Mouse (Mus musculus) embryonic facial prominence, embryonic 14.5 days (tissue): Measurements from ENCODE around the gene Rnf212b. TPM values are rescaled to one million over a fixed set of nuclear protein-coding genes. Genes with fewer than 3 reads are reported as not detected.

ENCODE experiments used
- ATAC-seq: fragments of 200-750 bp; cut with Nextera tagmentation; 2 replicates; pipeline ENCODE4 v1.8.0; 2017; ENCODE audit warnings: low read depth, moderate number of reproducible peaks, moderate TSS enrichment
- DNase-seq: peaks from one replicate; pipeline ENCODE4 v3.0.0-alpha.2; 2015; ENCODE audit warnings: low spot score
- H3K27ac ChIP-seq: fragments of 300-500 bp; sonication (generic); replicated peaks from 2 replicates; pipeline ENCODE4 v1.5.1; 2014; ENCODE audit warnings: low read depth, mild to moderate bottlenecking, low read length, moderate library complexity
- H3K27me3 ChIP-seq: fragments of 300-500 bp; sonication (generic); replicated peaks from 2 replicates; pipeline ENCODE4 v1.6.1; 2014; ENCODE audit warnings: low read length; ENCODE audit not compliant: control insufficient read depth, insufficient read depth
- H3K36me3 ChIP-seq: fragments of 300-500 bp; sonication (generic); 2 replicates; pipeline ENCODE4 v1.6.1; 2014; ENCODE audit warnings: low read length, mixed read lengths; ENCODE audit not compliant: control insufficient read depth, insufficient read depth
- H3K4me1 ChIP-seq: fragments of 300-500 bp; sonication (generic); 2 replicates; pipeline ENCODE4 v1.6.1; 2014; ENCODE audit warnings: antibody characterized with exemption, low read length; ENCODE audit not compliant: control insufficient read depth, insufficient read depth
- H3K4me2 ChIP-seq: fragments of 300-500 bp; sonication (generic); 2 replicates; pipeline ENCODE4 v1.6.1; 2014; ENCODE audit warnings: low read depth, mild to moderate bottlenecking, low read length, moderate library complexity, mixed read lengths
- H3K4me3 ChIP-seq: fragments of 300-500 bp; sonication (generic); 2 replicates; pipeline ENCODE4 v1.5.1; 2014; ENCODE audit warnings: low read depth, mild to moderate bottlenecking, low read length
- H3K9ac ChIP-seq: fragments of 300-500 bp; sonication (generic); 2 replicates; pipeline ENCODE4 v1.6.1; 2014; ENCODE audit warnings: low read depth, mild to moderate bottlenecking, low read length, moderate library complexity, mixed read lengths
- H3K9me3 ChIP-seq: fragments of 300-500 bp; sonication (generic); 2 replicates; pipeline ENCODE4 v1.6.1; 2016; ENCODE audit warnings: low read length; ENCODE audit not compliant: control insufficient read depth
- WGBS: fragments of 180-500 bp; shearing (Covaris S2); extraction: QIAGEN DNeasy Blood & Tissue Kit; methylation state at CpG from one replicate; pipeline ENCODE4 v1.1.7; 2014; 5-methylcytosine and 5-hydroxymethylcytosine counted together
- polyA plus RNA-seq: library from polyadenylated mRNA; unstranded; fragments of >200 nt; fragmentation: Nextera tagmentation; extraction: Ambion mirVana; gene quantifications from 2 replicates; pipeline ENCODE4 v1.2.1, GENCODE M21; 2014

Rnf212b gene
- polyA plus RNA-seq, 1 experiment from 2014 or later = not detected

- Histone ChIP-seq H3K4me1 (no peaks in the 10 kb centered on the region), H3K27ac (no peak overlapping the region), H3K9ac (no peak overlapping the region), H3K4me2 (no peak overlapping the region), H3K4me3 (no peak overlapping the region), H3K36me3 (no peaks in the 10 kb centered on the region), H3K27me3 (no peaks in the 10 kb centered on the region), H3K9me3 (no peaks in the 10 kb centered on the region)
- ATAC-seq = no peak
- DNase-seq = no peak
- WGBS = 72% methylated on average over 4 of the region's 4 CpGs
Observed at GRCm38 (mm10) chr14:54808718-54809667, 4.9 kb upstream of the Rnf212b start.

DNA sequence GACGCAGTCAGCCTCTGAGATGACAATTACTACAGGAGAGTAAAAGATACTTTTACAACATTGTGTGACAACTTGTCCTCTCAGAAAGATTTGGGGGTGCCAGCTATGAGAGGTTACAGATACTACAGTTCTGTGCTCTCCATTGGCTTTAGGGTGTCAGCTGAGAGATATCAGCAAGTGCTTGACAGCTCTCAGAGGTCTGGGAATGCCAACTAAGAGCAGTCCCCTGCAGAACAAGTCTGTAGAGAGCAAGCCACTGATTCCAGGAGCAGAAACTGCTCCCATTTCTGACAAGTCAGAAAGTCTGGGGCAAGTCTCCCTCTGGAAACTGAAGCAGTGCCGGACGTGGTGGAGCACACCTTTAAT is 4.3 kb upstream of the Rnf212b start:
- Histone ChIP-seq H3K27ac (no peak overlapping the region), H3K9me3 (no peaks in the 10 kb centered on the region), H3K9ac (no peak overlapping the region), H3K4me3 (no peak overlapping the region), H3K4me1 (no peaks in the 10 kb centered on the region), H3K4me2 (no peak overlapping the region), H3K27me3 (no peaks in the 10 kb centered on the region), H3K36me3 (no peaks in the 10 kb centered on the region)
- ATAC-seq (no peak), DNase-seq (no peak)
- WGBS = 87% methylated on average over 3 of the region's 3 CpGs

DNA sequence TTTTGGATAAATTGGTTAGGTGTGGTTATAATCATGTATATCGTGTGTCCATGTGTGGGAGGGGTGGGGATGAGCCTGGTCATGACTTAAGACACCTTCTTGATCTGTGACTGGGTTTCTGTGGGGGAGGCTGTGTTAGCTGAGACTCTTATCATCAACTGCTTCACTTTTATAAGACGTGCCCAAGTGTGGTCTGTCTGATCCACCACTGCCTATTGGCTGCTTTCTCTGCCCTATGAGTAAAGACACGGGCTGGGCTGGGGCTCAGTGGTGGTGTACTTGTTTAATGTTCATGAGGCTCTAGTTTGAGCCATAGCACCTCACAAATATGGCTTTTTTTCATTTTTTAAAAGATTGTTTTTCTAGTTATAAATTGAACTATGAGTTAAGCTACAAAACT is 1.8 kb downstream of the Rnf212b start:
- DNase-seq (no peak), ATAC-seq (no peak)
- Histone ChIP-seq H3K27me3 (no peaks in the 10 kb centered on the region), H3K9me3 (no peaks in the 10 kb centered on the region), H3K4me3 (no peak overlapping the region), H3K4me1 (no peaks in the 10 kb centered on the region), H3K9ac (no peak overlapping the region), H3K4me2 (no peak overlapping the region), H3K27ac (no peak overlapping the region), H3K36me3 (no peaks in the 10 kb centered on the region)
- WGBS = 56% methylated on average over 3 of the region's 3 CpGs

DNA sequence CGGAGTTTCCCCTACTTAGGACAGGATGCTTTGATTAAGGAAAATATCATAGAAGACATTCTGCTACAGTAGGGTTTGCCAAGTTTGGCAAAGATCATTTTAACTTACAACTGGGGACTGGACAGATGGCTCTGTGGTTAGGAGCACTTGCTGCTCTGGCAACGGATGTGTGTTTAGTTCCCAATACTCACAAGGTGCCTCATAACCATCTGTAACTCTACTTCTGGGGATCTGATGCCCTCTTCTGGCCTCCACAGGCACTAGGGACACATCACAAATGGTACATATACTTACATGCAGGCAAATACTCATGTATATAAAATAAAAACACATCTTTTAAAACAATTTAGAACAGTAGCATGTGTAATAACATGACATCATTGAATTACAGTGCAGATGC is 3.9 kb downstream of the Rnf212b start:
- Histone ChIP-seq H3K4me1 (no peaks in the 10 kb centered on the region), H3K9ac (no peak overlapping the region), H3K27me3 (no peaks in the 10 kb centered on the region), H3K27ac (no peak overlapping the region), H3K4me2 (no peak overlapping the region), H3K9me3 (no peaks in the 10 kb centered on the region), H3K36me3 (no peaks in the 10 kb centered on the region), H3K4me3 (no peak overlapping the region)
- ATAC-seq (no peak), DNase-seq (peak; percentile 10)
- WGBS = 41% methylated on average over 2 of the region's 2 CpGs

GRCm38 (mm10) chr14:54822301-54822700 is 8.4 kb downstream of the Rnf212b start:
- no peak overlapping the region for H3K4me2 ChIP-seq
- no peaks in the 10 kb centered on the region for H3K36me3 ChIP-seq
- 82% methylated on average over 2 of the region's 2 CpGs for WGBS
- no peaks in the 10 kb centered on the region for H3K4me1 ChIP-seq
- no peaks in the 10 kb centered on the region for H3K27me3 ChIP-seq
- no peaks in the 10 kb centered on the region for H3K9me3 ChIP-seq
- no peak overlapping the region for H3K9ac ChIP-seq
- no peak overlapping the region for H3K27ac ChIP-seq
- ATAC-seq (no peak), DNase-seq (no peak)
- H3K4me3 ChIP-seq = no peak overlapping the region

GRCm38 (mm10) chr14:54823716-54824115 is 9.8 kb downstream of the Rnf212b start:
- 74% methylated on average over 1 of the region's 1 CpGs for WGBS
- H3K4me1 ChIP-seq = no peaks in the 10 kb centered on the region
- no peaks in the 10 kb centered on the region for H3K36me3 ChIP-seq
- ATAC-seq = no peak
- H3K4me3 ChIP-seq = no peak overlapping the region
- no peak for DNase-seq
- no peaks in the 10 kb centered on the region for H3K27me3 ChIP-seq
- no peak overlapping the region for H3K9ac ChIP-seq
- no peak overlapping the region for H3K4me2 ChIP-seq
- no peak overlapping the region for H3K27ac ChIP-seq
- H3K9me3 ChIP-seq = no peaks in the 10 kb centered on the region

DNA sequence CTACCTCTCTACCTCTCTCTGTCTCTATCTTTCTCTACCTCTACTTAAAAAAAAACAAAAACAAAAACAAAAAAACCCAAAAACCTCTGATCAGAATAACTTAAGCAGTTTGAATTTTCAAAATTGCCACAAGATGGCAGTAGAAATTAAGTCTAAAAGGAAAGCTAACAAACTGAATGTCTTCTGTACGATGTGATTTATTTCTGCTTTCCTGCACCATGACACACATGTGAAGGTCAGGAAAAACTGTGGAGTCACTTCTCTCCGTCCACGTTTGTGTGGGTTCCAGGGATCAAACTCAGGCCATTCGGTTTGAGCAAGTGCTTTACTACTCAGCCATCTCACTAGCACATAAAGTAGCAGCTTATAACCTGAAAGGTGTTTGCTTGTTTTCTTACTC is 29.5 kb downstream of the Rnf212b start:
- Histone ChIP-seq H3K9ac (no peak overlapping the region), H3K27ac (no peak overlapping the region), H3K4me1 (no peaks in the 10 kb centered on the region), H3K27me3 (no peaks in the 10 kb centered on the region), H3K4me3 (no peak overlapping the region), H3K36me3 (no peaks in the 10 kb centered on the region), H3K4me2 (no peak overlapping the region), H3K9me3 (no peaks in the 10 kb centered on the region)
- ATAC-seq (no peak; the same call in 1 of the 2 replicates), DNase-seq (peak; percentile 76)
- WGBS = 3% methylated on average over 4 of the region's 4 CpGs

DNA sequence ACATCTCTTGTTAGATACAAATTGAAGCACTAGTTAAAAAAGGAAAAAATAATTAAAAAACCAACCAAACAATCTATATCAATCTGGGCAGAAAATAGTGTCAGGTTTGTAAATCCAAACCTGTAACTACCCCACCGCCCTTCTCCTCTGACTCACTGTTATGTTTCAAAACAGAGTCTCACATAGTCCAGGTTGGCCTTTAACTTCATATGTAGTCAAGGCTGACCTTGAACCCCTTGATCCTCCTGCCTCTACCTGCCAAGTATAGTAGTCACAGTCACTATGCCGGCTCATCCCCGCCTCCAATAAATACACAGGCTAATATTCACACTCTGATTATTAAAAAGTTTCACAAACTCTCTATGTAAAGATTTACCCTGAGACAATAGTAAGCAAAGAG is 41.8 kb downstream of the Rnf212b start:
- no peak overlapping the region for H3K4me3 ChIP-seq
- peaks cover 31% of the 10 kb centered on the region for H3K36me3 ChIP-seq
- no peak for DNase-seq
- H3K4me1 ChIP-seq = no peaks in the 10 kb centered on the region
- no peaks in the 10 kb centered on the region for H3K9me3 ChIP-seq
- H3K27me3 ChIP-seq = no peaks in the 10 kb centered on the region
- no peak overlapping the region for H3K4me2 ChIP-seq
- H3K9ac ChIP-seq = no peak overlapping the region
- ATAC-seq = no peak
- H3K27ac ChIP-seq = no peak overlapping the region
- WGBS = 94% methylated on average over 3 of the region's 3 CpGs

DNA sequence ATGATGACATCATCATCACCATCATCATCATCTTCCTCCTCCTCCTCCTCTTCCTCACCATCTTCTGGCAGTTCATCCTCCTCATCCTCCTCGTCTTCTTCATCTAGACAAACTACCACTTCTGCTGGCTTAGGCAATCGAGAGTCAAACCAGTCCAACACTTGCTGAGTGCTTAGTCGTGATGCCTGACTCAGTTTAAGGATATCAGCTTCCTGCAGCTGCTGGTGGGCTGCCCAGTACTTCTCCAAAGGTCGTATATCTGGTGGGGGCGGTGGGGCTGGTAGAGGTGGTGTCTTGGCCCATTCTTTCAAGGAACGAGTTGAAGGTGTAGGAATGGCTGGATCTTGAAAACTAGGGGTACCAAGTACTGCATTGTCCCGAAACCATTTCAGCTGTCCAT is 42.8 kb downstream of the Rnf212b start:
- DNase-seq = no peak
- Histone ChIP-seq H3K4me1 (no peaks in the 10 kb centered on the region), H3K4me3 (no peak overlapping the region), H3K27ac (no peak overlapping the region), H3K9ac (no peak overlapping the region), H3K36me3 (peaks cover 31% of the 10 kb centered on the region), H3K9me3 (no peaks in the 10 kb centered on the region), H3K4me2 (no peak overlapping the region), H3K27me3 (no peaks in the 10 kb centered on the region)
- no peak for ATAC-seq
- WGBS = 84% methylated on average over 7 of the region's 7 CpGs
